Mouse (Mus musculus) liver, postnatal 0 days (tissue): ENCODE measurements around the gene Kirrel2.

Source experiments
- CTCF ChIP-seq: sonication (generic); IDR thresholded peaks from 2 replicates; pipeline ENCODE4 v1.5.1; 2016; ENCODE audit warnings: antibody characterized with exemption, low read depth
- EP300 ChIP-seq: IDR thresholded peaks from 2 replicates; pipeline ENCODE4 v1.6.1; 2016; ENCODE audit warnings: antibody characterized with exemption, low read depth, mild to moderate bottlenecking

DNA sequence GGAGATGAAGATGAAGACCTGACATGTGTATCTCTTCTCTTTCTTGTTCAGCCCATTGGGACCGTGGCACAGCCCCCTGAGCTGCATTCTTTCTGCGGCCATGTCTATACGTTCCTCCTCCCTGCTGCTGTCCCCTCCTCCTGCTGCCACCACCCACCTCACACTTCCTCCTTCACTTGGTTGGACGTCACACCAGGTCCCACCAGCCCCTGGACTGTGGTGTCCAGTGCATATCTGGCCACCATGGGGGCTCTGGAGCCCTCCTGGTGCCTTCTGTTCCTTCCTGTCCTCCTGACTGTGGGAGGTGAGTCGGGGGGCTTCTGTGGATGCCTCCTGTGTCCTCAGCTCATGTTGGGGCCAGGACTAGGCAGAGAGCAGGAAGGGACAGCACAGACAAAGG is 43.9 kb downstream of the Kirrel2 start, which contains the start of gene Tyrobp:
- TF ChIP-seq CTCF (no peak), EP300 (no peak)
